Mouse (Mus musculus) hindbrain, embryonic 10.5 days (tissue): ENCODE results near the gene Hectd4. TPM values are rescaled to one million over a fixed set of nuclear protein-coding genes. Genes with fewer than 3 reads are reported as not detected.
"Not testable (repeated sequence)": the region's sequence is repeated elsewhere in the genome, so short reads cannot be mapped to it uniquely, and the experiment has no call there.

Experiments used
- DNase-seq: peaks from one replicate; pipeline ENCODE4 v3.0.0-alpha.2; 2017; ENCODE audit warnings: low spot score
- H3K27ac ChIP-seq: fragments of 300-500 bp; sonication (generic); 2 replicates; pipeline ENCODE4 v1.5.1; 2016; ENCODE audit warnings: mild to moderate bottlenecking, moderate library complexity
- H3K27me3 ChIP-seq: fragments of 300-500 bp; sonication (generic); 2 replicates; pipeline ENCODE4 v1.6.1; 2016; ENCODE audit warnings: mild to moderate bottlenecking; ENCODE audit not compliant: poor library complexity, insufficient read depth, severe bottlenecking
- H3K36me3 ChIP-seq: fragments of 300-500 bp; sonication (generic); 2 replicates; pipeline ENCODE4 v1.6.1; 2016; ENCODE audit warnings: mild to moderate bottlenecking, moderate library complexity
- H3K4me1 ChIP-seq: fragments of 300-500 bp; sonication (generic); replicated peaks from 2 replicates; pipeline ENCODE4 v1.6.1; 2016; ENCODE audit warnings: mild to moderate bottlenecking
- H3K4me3 ChIP-seq: fragments of 300-500 bp; sonication (generic); 2 replicates; pipeline ENCODE4 v1.5.1; 2016; ENCODE audit warnings: mild to moderate bottlenecking, moderate library complexity
- H3K9me3 ChIP-seq: fragments of 300-500 bp; sonication (generic); 2 replicates; pipeline ENCODE4 v1.6.1; 2016; ENCODE audit warnings: mild to moderate bottlenecking, moderate library complexity
- WGBS: fragments of 180-500 bp; shearing (Covaris S2); methylation state at CpG from one replicate; pipeline ENCODE4 v1.1.7; 2016; 5-methylcytosine and 5-hydroxymethylcytosine counted together
- polyA plus RNA-seq: library from polyadenylated mRNA; unstranded; fragments of >200 nt; fragmentation: Nextera tagmentation; extraction: Ambion mirVana; gene quantifications from 2 replicates; pipeline ENCODE4 v1.2.1, GENCODE M21; 2016

Hectd4 gene
- polyA plus RNA-seq, 1 experiment from 2014 or later, result 6.6 TPM

GRCm38 (mm10) chr5:121226406-121226805, 6.4 kb downstream of the Hectd4 start:
- H3K9me3 ChIP-seq, result no peaks in the 10 kb centered on the region
- H3K4me3 ChIP-seq, result no peak overlapping the region
- DNase-seq, result no peak
- no peaks in the 10 kb centered on the region for H3K36me3 ChIP-seq
- WGBS, result 81% methylated on average over 3 of the region's 3 CpGs
- peaks cover 6% of the 10 kb centered on the region for H3K4me1 ChIP-seq
- no peaks in the 10 kb centered on the region for H3K27me3 ChIP-seq
- no peak overlapping the region for H3K27ac ChIP-seq

- WGBS, result 81% methylated on average over 4 of the region's 4 CpGs
These were observed 6.8 kb downstream of the Hectd4 start for GRCm38 (mm10) chr5:121226845-121227244.

GRCm38 (mm10) chr5:121227330-121227729, 7.3 kb downstream of the Hectd4 start:
- not testable (repeated sequence) for H3K4me1 ChIP-seq, H3K4me3 ChIP-seq
- WGBS, result 93% methylated on average over 1 of the region's 1 CpGs

More at GRCm38 (mm10) chr5:121226845-121227244, 6.8 kb downstream of the Hectd4 start:
- peaks cover 1% of the 10 kb centered on the region for H3K4me1 ChIP-seq
- no peaks in the 10 kb centered on the region for H3K36me3 ChIP-seq
- no peak for DNase-seq
- H3K4me3 ChIP-seq, result no peak overlapping the region
- no peaks in the 10 kb centered on the region for H3K27me3 ChIP-seq
- no peaks in the 10 kb centered on the region for H3K9me3 ChIP-seq
- H3K27ac ChIP-seq, result no peak overlapping the region

GRCm38 (mm10) chr5:121229182-121229581, 9.2 kb downstream of the Hectd4 start:
- no peak overlapping the region for H3K4me3 ChIP-seq
- H3K9me3 ChIP-seq, result no peaks in the 10 kb centered on the region
- H3K36me3 ChIP-seq, result no peaks in the 10 kb centered on the region
- 94% methylated on average over 2 of the region's 2 CpGs for WGBS
- no peak overlapping the region for H3K27ac ChIP-seq
- no peaks in the 10 kb centered on the region for H3K4me1 ChIP-seq
- DNase-seq, result no peak
- H3K27me3 ChIP-seq, result no peaks in the 10 kb centered on the region

More at GRCm38 (mm10) chr5:121227330-121227729, 7.3 kb downstream of the Hectd4 start:
- not testable (repeated sequence) for DNase-seq, H3K9me3 ChIP-seq, H3K36me3 ChIP-seq, H3K27me3 ChIP-seq, H3K27ac ChIP-seq

- Histone ChIP-seq H3K36me3 (peaks cover 3% of the 10 kb centered on the region; the same call in 1 of the 2 replicates), H3K27me3 (no peaks in the 10 kb centered on the region), H3K27ac (no peak overlapping the region), H3K4me3 (no peak overlapping the region), H3K9me3 (no peaks in the 10 kb centered on the region), H3K4me1 (no peaks in the 10 kb centered on the region)
- DNase-seq, result no peak
- 95% methylated on average over 9 of the region's 9 CpGs for WGBS
These were observed 10.8 kb downstream of the Hectd4 start for GRCm38 (mm10) chr5:121230811-121231210.

- no peak for DNase-seq
- no peaks in the 10 kb centered on the region for H3K4me1 ChIP-seq
- WGBS, result 94% methylated on average over 1 of the region's 1 CpGs
These were observed 12.8 kb downstream of the Hectd4 start for GRCm38 (mm10) chr5:121232789-121233188.

GRCm38 (mm10) chr5:121233726-121234125, 13.7 kb downstream of the Hectd4 start:
- 88% methylated on average over 2 of the region's 2 CpGs for WGBS
- Histone ChIP-seq H3K27me3 (no peaks in the 10 kb centered on the region), H3K4me3 (no peak overlapping the region), H3K36me3 (peaks cover 3% of the 10 kb centered on the region; the same call in 1 of the 2 replicates), H3K9me3 (no peaks in the 10 kb centered on the region), H3K27ac (no peak overlapping the region), H3K4me1 (no peaks in the 10 kb centered on the region)
- DNase-seq, result no peak

More at GRCm38 (mm10) chr5:121232789-121233188, 12.8 kb downstream of the Hectd4 start:
- H3K9me3 ChIP-seq, result no peaks in the 10 kb centered on the region
- H3K4me3 ChIP-seq, result no peak overlapping the region
- H3K27ac ChIP-seq, result no peak overlapping the region
- H3K36me3 ChIP-seq, result peaks cover 3% of the 10 kb centered on the region; the same call in 1 of the 2 replicates
- H3K27me3 ChIP-seq, result no peaks in the 10 kb centered on the region

- H3K4me3 ChIP-seq, result no peak overlapping the region
- H3K27me3 ChIP-seq, result no peaks in the 10 kb centered on the region
- no peaks in the 10 kb centered on the region; the same call in 1 of the 2 replicates for H3K4me1 ChIP-seq
- H3K36me3 ChIP-seq, result peaks cover 3% of the 10 kb centered on the region; the same call in 1 of the 2 replicates
- no peak for DNase-seq
- H3K27ac ChIP-seq, result no peak overlapping the region
- WGBS, result 83% methylated on average over 5 of the region's 5 CpGs
- H3K9me3 ChIP-seq, result no peaks in the 10 kb centered on the region
These were observed 16.2 kb downstream of the Hectd4 start for GRCm38 (mm10) chr5:121236171-121236570.

- no peaks in the 10 kb centered on the region; the same call in 1 of the 2 replicates for H3K4me1 ChIP-seq
- H3K36me3 ChIP-seq, result peaks cover 3% of the 10 kb centered on the region; the same call in 1 of the 2 replicates
- DNase-seq, result no peak
- no peaks in the 10 kb centered on the region for H3K9me3 ChIP-seq
- WGBS, result 89% methylated on average over 2 of the region's 2 CpGs
- H3K27me3 ChIP-seq, result no peaks in the 10 kb centered on the region
- no peak overlapping the region for H3K27ac ChIP-seq
- H3K4me3 ChIP-seq, result no peak overlapping the region
These were observed 18.2 kb downstream of the Hectd4 start for GRCm38 (mm10) chr5:121238208-121238607.

- Histone ChIP-seq H3K36me3 (peaks cover 3% of the 10 kb centered on the region; the same call in 1 of the 2 replicates), H3K27ac (no peak overlapping the region), H3K27me3 (no peaks in the 10 kb centered on the region), H3K4me3 (no peak overlapping the region), H3K4me1 (no peaks in the 10 kb centered on the region; the same call in 1 of the 2 replicates), H3K9me3 (no peaks in the 10 kb centered on the region)
- WGBS, result 86% methylated on average over 5 of the region's 5 CpGs
- DNase-seq, result no peak
These were observed 19.8 kb downstream of the Hectd4 start for GRCm38 (mm10) chr5:121239846-121240245.

GRCm38 (mm10) chr5:121241182-121241581, 21.2 kb downstream of the Hectd4 start:
- Histone ChIP-seq H3K27ac (no peak overlapping the region; the same call in 1 of the 2 replicates), H3K4me1 (no peaks in the 10 kb centered on the region; the same call in none of the 2 replicates), H3K27me3 (no peaks in the 10 kb centered on the region), H3K4me3 (no peak overlapping the region), H3K9me3 (no peaks in the 10 kb centered on the region), H3K36me3 (no peaks in the 10 kb centered on the region)
- no peak for DNase-seq

GRCm38 (mm10) chr5:121242261-121242660, 22.2 kb downstream of the Hectd4 start:
- Histone ChIP-seq H3K4me3 (no peak overlapping the region), H3K4me1 (no peaks in the 10 kb centered on the region; the same call in none of the 2 replicates), H3K36me3 (no peaks in the 10 kb centered on the region), H3K27me3 (no peaks in the 10 kb centered on the region), H3K27ac (no peak overlapping the region), H3K9me3 (no peaks in the 10 kb centered on the region)
- 53% methylated on average over 1 of the region's 1 CpGs for WGBS
- DNase-seq, result no peak

- no peak for DNase-seq
- H3K4me1 ChIP-seq, result no peaks in the 10 kb centered on the region; the same call in none of the 2 replicates
- no peak overlapping the region for H3K4me3 ChIP-seq
- H3K27ac ChIP-seq, result no peak overlapping the region
- no peaks in the 10 kb centered on the region for H3K9me3 ChIP-seq
- 86% methylated on average over 1 of the region's 1 CpGs for WGBS
- H3K27me3 ChIP-seq, result no peaks in the 10 kb centered on the region
- H3K36me3 ChIP-seq, result no peaks in the 10 kb centered on the region
These were observed 22.7 kb downstream of the Hectd4 start for GRCm38 (mm10) chr5:121242701-121243100.
